In genomic region chr6:94176705-94177104, GRCm38 (mm10) we compare ENCODE assay signal across 24 mouse cellular contexts.
DNase-seq lines count a peak whose midpoint lies in the region; ATAC-seq and TF ChIP-seq lines count a peak whose summit lies in the region.
"Had no signal": no experiment of that assay in that cellular context is flagged by ENCODE, and none has a peak within 500 bp of the region (broad histone marks: within the 10 kb centered on the region; RNA-seq: fewer than 3 reads in every experiment).

No protein-coding gene starts in this region.

- in situ Hi-C loops in ES-E14 (cut with MboI; ENCODE audit: low sequenced_read_pairs in 2 of 2, unreplicated experiment in 2 of 2), result no loop called here

- no peak overlapping the region for H3K4me3 ChIP-seq in heart, embryonic 16.5 days (ENCODE audit: low read length)
- no peak overlapping the region for H3K4me3 ChIP-seq in kidney, postnatal 0 days (replicated peaks; ENCODE audit: low read depth, low read length)
- no peak overlapping the region for H3K4me3 ChIP-seq in ES-E14 (ENCODE audit: insufficient read depth in 1 of 2, low read depth in 1 of 2, low read length in 2 of 2, poor library complexity in 1 of 2, severe bottlenecking in 1 of 2)
- H3K4me3 ChIP-seq: forebrain, embryonic 13.5 days; hindbrain, embryonic 12.5 days; limb, embryonic 10.5 days; liver, embryonic 15.5 days; lung, embryonic 15.5 days; myocyte had no signal

- no peak overlapping the region for H3K4me2 ChIP-seq in heart, embryonic 16.5 days (ENCODE audit: low read depth, low read length)
- H3K4me2 ChIP-seq in kidney, postnatal 0 days (ENCODE audit: low read length), result no peak overlapping the region
- H3K4me2 ChIP-seq: forebrain, embryonic 13.5 days; hindbrain, embryonic 12.5 days; liver, embryonic 15.5 days; lung, embryonic 15.5 days had no signal

- H3K27me3 ChIP-seq in heart, embryonic 16.5 days (ENCODE audit: control insufficient read depth, insufficient read depth, low read length), result no peaks in the 10 kb centered on the region
- no peaks in the 10 kb centered on the region for H3K27me3 ChIP-seq in kidney, postnatal 0 days (ENCODE audit: insufficient read depth, low read length)
- H3K27me3 ChIP-seq: forebrain, embryonic 13.5 days; hindbrain, embryonic 12.5 days; liver, embryonic 15.5 days; lung, embryonic 15.5 days had no signal

- no peak for ATAC-seq in heart, embryonic 16.5 days (replicated peaks; ENCODE audit: extremely low read depth, insufficient read depth, low FRiP score)
- no peak; the same call in 1 of the 2 replicates for ATAC-seq in kidney, postnatal 0 days (replicated peaks; ENCODE audit: low FRiP score, low read depth)
- ATAC-seq: forebrain, embryonic 13.5 days; midbrain, embryonic 16.5 days had no signal

- 0 out of 2 replicates have a peak overlapping the region, but pooled peaks have one; percentile 9 for H3K27ac ChIP-seq in heart, embryonic 16.5 days (ENCODE audit: low read length)
- peak overlapping the region; percentile 15; the same call in 1 of the 2 replicates for H3K27ac ChIP-seq in kidney, postnatal 0 days
- H3K27ac ChIP-seq in ES-E14 (ENCODE audit: insufficient read depth, low read depth, low read length, poor library complexity, severe bottlenecking), result peak overlapping the region; percentile 52; the same call in 1 of the 2 replicates
- H3K27ac ChIP-seq: forebrain, embryonic 13.5 days; hindbrain, embryonic 12.5 days; limb, embryonic 10.5 days; liver, embryonic 15.5 days; lung, embryonic 15.5 days had no signal

- DNase-seq in heart, adult 11 months, result peak; percentile 94
- DNase-seq in heart, postnatal 4 days, result no peak
- DNase-seq in heart, postnatal 14 days, result no peak
- no peak for DNase-seq in kidney, postnatal 0 days (ENCODE audit: low spot score)
- DNase-seq in kidney, postnatal 10 days, result no peak
- DNase-seq in ES-E14 (ENCODE audit: low read depth, low spot score), result no peak
- no peak for DNase-seq in adrenal gland, adult 8-10 months
- DNase-seq: adrenal gland, postnatal 14 days; cerebellum, adult 9-10 months; kidney, adult 8-10 months; liver; lung, postnatal 36 days; right cerebral cortex, adult 18-20 months; right cerebral cortex, postnatal 4 days; thymus, adult 18-20 months; thymus, postnatal 36 days had no signal

- H3K4me1 ChIP-seq in heart, embryonic 16.5 days (ENCODE audit: control insufficient read depth, insufficient read depth, low read length), result peaks cover 22% of the 10 kb centered on the region
- H3K4me1 ChIP-seq in kidney, postnatal 0 days (replicated peaks; ENCODE audit: insufficient read depth, low read length), result peaks cover 12% of the 10 kb centered on the region; the same call in 1 of the 2 replicates
- H3K4me1 ChIP-seq in ES-E14 (ENCODE audit: control insufficient read depth in 2 of 2, insufficient read depth in 2 of 2, low read length in 2 of 2, poor library complexity in 1 of 2), result peaks cover 21 to 23% of the 10 kb centered on the region in 2 experiments
- H3K4me1 ChIP-seq: liver, embryonic 15.5 days had no signal

- H3K9me3 ChIP-seq in heart, embryonic 16.5 days (replicated peaks; ENCODE audit: control insufficient read depth, low read length), result no peaks in the 10 kb centered on the region
- H3K9me3 ChIP-seq in kidney, postnatal 0 days (replicated peaks; ENCODE audit: low read length), result no peaks in the 10 kb centered on the region
- H3K9me3 ChIP-seq in ES-E14 (ENCODE audit: control insufficient read depth, insufficient read depth, low read depth, low read length), result no peaks in the 10 kb centered on the region
- H3K9me3 ChIP-seq: forebrain, embryonic 13.5 days; hindbrain, embryonic 12.5 days; limb, embryonic 10.5 days; liver, embryonic 15.5 days; lung, embryonic 15.5 days had no signal

- 33% methylated on average over 4 of the region's 4 CpGs for WGBS in heart, embryonic 16.5 days
- whole genome bisulfite sequencing in kidney, postnatal 0 days, result 29% methylated on average over 4 of the region's 4 CpGs

- H3K36me3 ChIP-seq in heart, embryonic 16.5 days (ENCODE audit: control insufficient read depth, insufficient read depth), result no peaks in the 10 kb centered on the region
- H3K36me3 ChIP-seq in kidney, postnatal 0 days (ENCODE audit: insufficient read depth, low read length), result no peaks in the 10 kb centered on the region
- no peaks in the 10 kb centered on the region for H3K36me3 ChIP-seq in ES-E14 (ENCODE audit: control insufficient read depth, insufficient read depth, low read length, poor library complexity, severe bottlenecking)
- H3K36me3 ChIP-seq: hindbrain, embryonic 12.5 days; limb, embryonic 10.5 days; liver, embryonic 15.5 days; lung, embryonic 15.5 days had no signal

- no peak overlapping the region for H3K9ac ChIP-seq in heart, embryonic 16.5 days (ENCODE audit: low read length)
- H3K9ac ChIP-seq in kidney, postnatal 0 days (ENCODE audit: low read depth, low read length), result no peak overlapping the region
- no peak overlapping the region for H3K9ac ChIP-seq in ES-E14 (ENCODE audit: insufficient read depth, low read depth, low read length, poor library complexity, severe bottlenecking)
- H3K9ac ChIP-seq: forebrain, embryonic 13.5 days; hindbrain, embryonic 12.5 days; liver, embryonic 15.5 days; lung, embryonic 15.5 days had no signal

- no peak for TF ChIP-seq CTCF in kidney, postnatal 0 days (IDR thresholded peaks at IDR 0.05; ENCODE audit: low read depth)

- intact Hi-C loops in heart, postnatal 14 days (cut with DNase I), result no loop called here

TF ChIP-seq in ES-E14, 5 proteins besides CTCF, POLR2A, EP300 and RAD21:
- TF ChIP-seq ZNF384 (IDR thresholded peaks at IDR 0.05; ENCODE audit: low read depth, low read length) (no peak), HCFC1 (IDR thresholded peaks at IDR 0.05; ENCODE audit: borderline replicate concordance, insufficient read depth, low read length) (no peak)
